Comparison of ENCODE assay signal across 9 mouse cellular contexts in genomic region chr4:62612601-62613501, GRCm38 (mm10). TPM values are rescaled to one million over a fixed set of nuclear protein-coding genes. Genes with fewer than 3 reads are reported as not detected.
A peak's percentile ranks its signal among the peaks of the same experiment; 100 is the strongest.
DNase-seq lines count a peak whose midpoint lies in the region; ATAC-seq and TF ChIP-seq lines count a peak whose summit lies in the region.
"Had no signal": no experiment of that assay in that cellular context is flagged by ENCODE, and none has a peak within 500 bp of the region (broad histone marks: within the 10 kb centered on the region; RNA-seq: fewer than 3 reads in every experiment).

No protein-coding gene starts in this region.

- H3K9me3 ChIP-seq in forebrain, embryonic 15.5 days, result no peaks in the 10 kb centered on the region
- no peaks in the 10 kb centered on the region for H3K9me3 ChIP-seq in lung, postnatal 0 days (ENCODE audit: low read length)

- peak overlapping the region; percentile 90 for H3K27ac ChIP-seq in forebrain, embryonic 15.5 days (replicated peaks)
- H3K27ac ChIP-seq in lung, postnatal 0 days (ENCODE audit: low read length), result no peak overlapping the region

- ATAC-seq in forebrain, embryonic 15.5 days (replicated peaks), result peak; percentile 92
- peak; percentile 54 for ATAC-seq in lung, postnatal 0 days
- ATAC-seq: Patski had no signal

- H3K9ac ChIP-seq in forebrain, embryonic 15.5 days (replicated peaks), result 0 out of 2 replicates have a peak overlapping the region, but pooled peaks have one; percentile 13
- no peak overlapping the region for H3K9ac ChIP-seq in lung, postnatal 0 days (replicated peaks; ENCODE audit: low read depth)

- peak; percentile 68 for DNase-seq in adipocyte (ENCODE audit: low spot score)
- DNase-seq in brain, embryonic 18.5 days (ENCODE audit: low read depth, low spot score), result peak; percentile 89
- DNase-seq in layer of hippocampus, adult 9-10 months (ENCODE audit: low spot score), result peak; percentile 54
- DNase-seq in lung, postnatal 0 days (ENCODE audit: low spot score), result peak; percentile 40
- peak; percentile 81 for DNase-seq in right cerebral cortex, postnatal 4 days
- DNase-seq in spleen, postnatal 10 days (ENCODE audit: low spot score in 2 of 2), result no peak
- DNase-seq in kidney, adult 8-10 months, result no peak

- H3K4me2 ChIP-seq in forebrain, embryonic 15.5 days (replicated peaks), result peak overlapping the region; percentile 23
- no peak overlapping the region for H3K4me2 ChIP-seq in lung, postnatal 0 days (replicated peaks; ENCODE audit: low read depth, low read length)

- TF ChIP-seq CTCF in lung, postnatal 0 days (IDR thresholded peaks at IDR 0.05), result no peak

- no peak overlapping the region for H3K4me3 ChIP-seq in forebrain, embryonic 15.5 days
- no peak overlapping the region for H3K4me3 ChIP-seq in lung, postnatal 0 days (ENCODE audit: low read depth, low read length)

- peak; percentile 34; the same call in 1 of the 2 replicates for TF ChIP-seq EP300 in lung, postnatal 0 days (IDR thresholded peaks at IDR 0.05)

- peaks cover 60% of the 10 kb centered on the region for H3K4me1 ChIP-seq in forebrain, embryonic 15.5 days
- peaks cover 4% of the 10 kb centered on the region; the same call in 1 of the 2 replicates for H3K4me1 ChIP-seq in lung, postnatal 0 days (ENCODE audit: insufficient read depth, low read depth, low read length)

- H3K36me3 ChIP-seq in forebrain, embryonic 15.5 days, result no peaks in the 10 kb centered on the region
- no peaks in the 10 kb centered on the region for H3K36me3 ChIP-seq in lung, postnatal 0 days (ENCODE audit: insufficient read depth, low read length)

- no peaks in the 10 kb centered on the region for H3K27me3 ChIP-seq in forebrain, embryonic 15.5 days
- H3K27me3 ChIP-seq in lung, postnatal 0 days (replicated peaks; ENCODE audit: insufficient read depth, low read length), result no peaks in the 10 kb centered on the region
- H3K27me3 ChIP-seq: Patski had no signal

- WGBS in forebrain, embryonic 15.5 days, result 8% methylated on average over 22 of the region's 22 CpGs
- 29% methylated on average over 22 of the region's 22 CpGs for WGBS in lung, postnatal 0 days

RNA-seq across cellular contexts. Expression of gene Rgs3, which starts 53.2 kb away (rescaled TPM):
- 46.7 and 53.4 TPM in 2 replicates for polyA plus RNA-seq in forebrain, embryonic 15.5 days (2015; fragmentation: Nextera tagmentation; extraction: Ambion mirVana)
- 63.7 and 69.0 TPM in 2 replicates for polyA plus RNA-seq in lung, postnatal 0 days (2015; fragmentation: Nextera tagmentation; extraction: Ambion mirVana)

Comparison
In these comparisons a context has a peak if more than half of its experiments do, and no peak if none do; other contexts are left out.
1. DNase-seq: peak in adipocyte (single experiment), brain, embryonic 18.5 days (single experiment), layer of hippocampus, adult 9-10 months (single experiment), lung, postnatal 0 days (single experiment) and right cerebral cortex, postnatal 4 days (single experiment); none in spleen, postnatal 10 days (0 of 2) and kidney, adult 8-10 months (0 of 2).